Mouse (Mus musculus) stomach, embryonic 15.5 days (tissue): ENCODE measurements around the gene Fxyd5. TPM values are rescaled to one million over a fixed set of nuclear protein-coding genes. Genes with fewer than 3 reads are reported as not detected.
A peak's percentile ranks its signal among the peaks of the same experiment; 100 is the strongest.

Source experiments
- ATAC-seq: fragments of 200-750 bp; cut with Nextera tagmentation; 2 replicates; pipeline ENCODE4 v1.8.0; 2017; ENCODE audit warnings: low read depth, moderate number of reproducible peaks, moderate TSS enrichment; ENCODE audit not compliant: insufficient read depth, low FRiP score
- H3K27ac ChIP-seq: fragments of 300-500 bp; sonication (generic); 2 replicates; pipeline ENCODE4 v1.5.1; 2015; ENCODE audit warnings: mild to moderate bottlenecking, inconsistent platforms
- H3K27me3 ChIP-seq: fragments of 300-500 bp; sonication (generic); replicated peaks from 2 replicates; pipeline ENCODE4 v1.6.1; 2015; ENCODE audit warnings: inconsistent platforms
- H3K36me3 ChIP-seq: fragments of 300-500 bp; sonication (generic); 2 replicates; pipeline ENCODE4 v1.6.1; 2015; ENCODE audit warnings: inconsistent platforms
- H3K4me1 ChIP-seq: fragments of 300-500 bp; sonication (generic); 2 replicates; pipeline ENCODE4 v1.6.1; 2015; ENCODE audit warnings: inconsistent platforms
- H3K4me2 ChIP-seq: fragments of 300-500 bp; sonication (generic); 2 replicates; pipeline ENCODE4 v1.6.1; 2015; ENCODE audit warnings: mild to moderate bottlenecking, inconsistent platforms
- H3K4me3 ChIP-seq: fragments of 300-500 bp; sonication (generic); replicated peaks from 2 replicates; pipeline ENCODE4 v1.5.1; 2015; ENCODE audit warnings: inconsistent platforms
- H3K9ac ChIP-seq: fragments of 300-500 bp; sonication (generic); 2 replicates; pipeline ENCODE4 v1.6.1; 2015; ENCODE audit warnings: inconsistent platforms
- H3K9me3 ChIP-seq: fragments of 300-500 bp; sonication (generic); 2 replicates; pipeline ENCODE4 v1.6.1; 2016; ENCODE audit warnings: inconsistent platforms
- WGBS: fragments of 180-500 bp; shearing (Covaris S2); methylation state at CpG from one replicate; pipeline ENCODE4 v1.1.7; 2015; 5-methylcytosine and 5-hydroxymethylcytosine counted together
- polyA plus RNA-seq: library from polyadenylated mRNA; unstranded; fragments of >200 nt; fragmentation: Nextera tagmentation; extraction: Ambion mirVana; gene quantifications from 2 replicates; pipeline ENCODE4 v1.2.1, GENCODE M21; 2015

Fxyd5 gene
- polyA plus RNA-seq, 1 experiment from 2014 or later = 27.1 TPM

DNA sequence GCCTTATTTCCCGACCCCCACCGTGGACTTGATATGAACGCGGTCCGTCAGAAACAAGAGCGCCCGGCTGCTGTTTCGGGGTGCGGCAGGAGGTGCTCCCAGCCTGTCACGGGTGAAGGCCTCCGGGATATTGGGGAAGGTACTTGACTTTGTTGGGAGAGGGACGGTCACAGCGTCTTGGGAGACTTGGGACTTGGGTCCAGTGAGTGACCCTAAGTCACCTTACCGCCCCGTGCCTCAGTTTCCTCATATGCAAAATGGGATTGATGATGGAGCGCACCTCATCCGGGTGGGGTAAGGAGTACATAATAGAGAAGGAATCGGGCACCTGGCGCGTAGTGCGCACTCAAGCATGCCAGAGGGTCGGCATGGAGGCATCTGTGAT is 10.0 kb upstream of the Fxyd5 start:
- Histone ChIP-seq H3K36me3 (no peaks in the 10 kb centered on the region), H3K9ac (no peak overlapping the region), H3K9me3 (no peaks in the 10 kb centered on the region), H3K4me3 (no peak overlapping the region; the same call in 1 of the 2 replicates), H3K4me2 (peak overlapping the region; percentile 36), H3K27me3 (peaks cover 32% of the 10 kb centered on the region), H3K27ac (no peak overlapping the region), H3K4me1 (peaks cover 56% of the 10 kb centered on the region)
- ATAC-seq = no peak
- WGBS = 7% methylated on average over 22 of the region's 22 CpGs

DNA sequence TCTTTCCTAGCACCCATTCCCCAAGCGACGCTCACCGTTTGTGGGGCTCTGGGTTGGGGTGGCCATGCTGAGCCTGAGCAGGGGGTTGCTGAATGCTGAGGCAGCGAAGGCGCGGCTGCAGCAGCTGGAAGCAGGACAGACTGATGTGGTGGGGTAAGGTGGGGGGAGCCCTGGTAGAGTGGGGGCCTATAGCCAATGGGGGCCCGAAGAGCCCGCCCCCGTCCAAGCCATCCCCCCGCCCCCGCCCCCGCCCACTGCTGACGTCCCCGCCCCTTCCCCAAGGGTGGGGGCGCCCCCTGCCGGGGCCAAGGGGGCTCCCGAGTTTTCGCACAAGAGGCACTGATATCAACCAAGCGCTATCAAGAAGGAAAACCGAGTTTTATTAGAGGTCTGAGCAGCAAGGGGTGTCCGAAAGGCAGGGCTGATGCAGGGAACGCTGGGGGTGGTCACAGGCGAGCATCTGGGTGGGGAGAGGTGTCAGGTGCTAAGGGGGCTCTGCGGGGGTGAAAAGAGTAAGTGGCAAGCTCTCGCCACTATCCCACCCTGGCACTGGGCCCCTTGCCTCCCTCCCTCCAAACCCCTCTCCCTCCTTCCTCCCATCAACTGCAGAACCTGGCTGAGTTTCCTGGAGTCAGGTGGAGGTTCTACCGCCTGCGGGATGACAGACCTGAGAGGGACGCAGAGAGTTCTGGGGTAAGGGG is 9.2 kb upstream of the Fxyd5 start, which contains the start of gene Fxyd7:
Fxyd7 (minus strand) TSS at position 147 of the 701 bp plus-strand sequence.
- Histone ChIP-seq H3K27ac (no peak within 1 kb of the TSS), H3K27me3 (peaks cover 32% of the 10 kb centered on the region), H3K9me3 (no peaks in the 10 kb centered on the region), H3K4me3 (peak within 1 kb of the TSS; percentile 27), H3K4me1 (peaks cover 56% of the 10 kb centered on the region), H3K36me3 (no peaks in the 10 kb centered on the region), H3K4me2 (peak within 1 kb of the TSS; percentile 44), H3K9ac (no peak within 1 kb of the TSS)
- WGBS = 3% methylated on average over 24 of the region's 28 CpGs
- no peak for ATAC-seq

DNA sequence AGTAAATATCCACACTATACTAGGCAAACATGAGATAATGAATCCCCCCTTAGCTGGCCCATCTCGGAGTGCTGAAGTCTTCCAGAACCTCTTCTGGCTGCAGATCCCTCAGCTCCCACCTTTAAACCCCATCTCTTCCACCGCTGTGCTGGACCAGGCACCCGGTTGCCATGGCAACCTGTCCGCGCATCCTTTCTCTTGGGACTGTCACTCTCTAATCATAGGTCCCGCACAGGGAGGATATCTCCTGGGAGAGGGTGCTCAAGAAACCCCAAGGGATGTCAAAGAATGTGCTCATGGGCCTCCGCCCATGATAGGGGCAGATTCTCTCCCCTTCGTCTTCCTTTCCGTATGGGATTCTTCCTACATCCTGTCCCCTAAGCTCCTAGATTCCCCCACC is 8.6 kb upstream of the Fxyd5 start:
- Histone ChIP-seq H3K36me3 (no peaks in the 10 kb centered on the region), H3K9ac (no peak overlapping the region), H3K27ac (no peak overlapping the region), H3K4me2 (peak overlapping the region; percentile 44), H3K4me3 (peak overlapping the region; percentile 27), H3K9me3 (no peaks in the 10 kb centered on the region), H3K27me3 (peaks cover 32% of the 10 kb centered on the region), H3K4me1 (peaks cover 56% of the 10 kb centered on the region)
- 2% methylated on average over 9 of the region's 9 CpGs for WGBS
- ATAC-seq = no peak

DNA sequence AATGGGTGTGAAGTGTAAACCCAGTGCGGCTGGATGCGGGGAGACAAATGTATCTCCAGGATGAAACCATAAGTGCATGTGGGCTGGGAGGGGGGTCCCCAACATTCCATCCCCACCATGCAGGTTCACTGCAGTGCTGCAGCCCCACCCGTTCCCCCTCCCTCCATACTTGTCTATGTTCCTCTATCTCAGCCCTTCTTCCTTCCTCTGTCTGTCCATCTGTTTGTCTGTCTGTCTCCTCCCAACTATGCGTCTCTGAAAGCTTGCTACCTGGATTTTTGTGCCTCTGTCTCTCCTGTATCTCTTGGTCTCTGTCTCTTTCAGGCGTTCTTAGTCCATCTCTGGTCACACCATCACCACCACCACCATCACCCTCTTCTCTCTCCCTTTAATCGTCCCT is 8.2 kb upstream of the Fxyd5 start:
- 3% methylated on average over 6 of the region's 6 CpGs for WGBS
- Histone ChIP-seq H3K27ac (no peak overlapping the region), H3K36me3 (no peaks in the 10 kb centered on the region), H3K9me3 (no peaks in the 10 kb centered on the region), H3K4me1 (peaks cover 56% of the 10 kb centered on the region), H3K4me3 (peak overlapping the region; percentile 27), H3K9ac (no peak overlapping the region), H3K4me2 (peak overlapping the region; percentile 44), H3K27me3 (peaks cover 32% of the 10 kb centered on the region)
- no peak for ATAC-seq

DNA sequence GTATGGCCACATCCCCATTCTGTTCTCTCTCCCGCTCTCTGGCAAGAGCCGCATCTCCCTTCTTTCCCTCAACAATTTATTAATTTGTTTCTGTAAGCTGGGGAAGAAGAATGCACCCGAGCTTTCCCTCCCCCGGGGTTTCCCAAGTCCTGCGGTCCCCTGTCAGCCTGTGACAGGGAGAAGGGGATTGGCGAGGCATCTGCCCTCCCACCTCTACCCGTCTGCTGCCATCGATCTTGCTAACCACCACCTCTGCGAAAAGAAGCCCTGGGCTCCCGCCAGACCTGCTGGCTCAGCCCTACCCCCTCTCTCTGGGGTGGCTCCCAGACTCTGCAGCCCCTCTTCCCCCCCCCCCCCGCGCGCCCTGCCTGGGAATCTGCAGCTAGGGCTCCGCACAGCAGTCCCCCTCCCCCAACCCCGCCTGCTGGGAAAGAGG is 7.6 kb upstream of the Fxyd5 start:
- Histone ChIP-seq H3K27me3 (peaks cover 32% of the 10 kb centered on the region), H3K4me2 (peak overlapping the region; percentile 44), H3K9me3 (no peaks in the 10 kb centered on the region), H3K9ac (no peak overlapping the region), H3K4me1 (peaks cover 50% of the 10 kb centered on the region), H3K36me3 (no peaks in the 10 kb centered on the region), H3K27ac (no peak overlapping the region), H3K4me3 (peak overlapping the region; percentile 27)
- 0 out of 2 replicates have a peak, but pooled peaks have one; percentile 12 for ATAC-seq
- WGBS = under 1% methylated on average over 13 of the region's 15 CpGs

DNA sequence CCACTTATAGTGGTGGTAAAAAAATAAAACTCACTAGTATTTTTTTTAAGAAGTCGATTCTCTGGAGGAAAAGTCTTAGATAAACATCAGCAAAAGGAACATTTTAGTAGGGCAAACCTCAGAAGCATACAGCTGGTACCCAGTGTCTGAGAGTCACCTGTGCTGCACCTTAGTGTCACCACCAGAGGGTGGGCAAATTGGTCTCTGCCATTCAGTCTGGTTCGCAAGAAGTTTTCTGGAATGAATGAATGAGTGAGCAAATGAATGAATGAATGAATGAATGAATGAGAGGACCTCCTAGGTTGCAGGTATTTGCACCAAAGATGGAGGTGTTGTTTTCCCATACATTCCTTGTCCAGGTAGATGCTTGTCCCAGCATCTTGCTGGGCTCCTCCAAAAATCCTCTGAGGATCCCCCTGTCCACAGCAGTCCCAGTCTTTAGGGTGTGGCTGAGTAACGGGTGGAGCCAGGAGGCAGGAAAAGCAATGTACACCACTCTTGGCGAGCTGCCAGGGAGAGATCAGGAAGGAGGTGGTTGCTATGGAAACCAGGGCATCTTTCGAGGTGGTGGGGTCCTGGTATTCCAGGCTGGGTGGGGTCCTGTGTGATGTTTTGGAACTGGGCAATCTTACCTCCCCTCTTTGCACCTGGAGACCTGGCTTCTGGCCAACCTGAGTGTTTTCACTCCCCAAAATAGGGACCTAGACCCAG is 7.0 kb upstream of the Fxyd5 start:
- H3K27ac ChIP-seq = no peak overlapping the region
- WGBS = 19% methylated on average over 5 of the region's 5 CpGs
- H3K9ac ChIP-seq = no peak overlapping the region
- H3K4me2 ChIP-seq = peak overlapping the region; percentile 44
- no peaks in the 10 kb centered on the region for H3K9me3 ChIP-seq
- ATAC-seq = no peak
- peaks cover 32% of the 10 kb centered on the region for H3K27me3 ChIP-seq
- 0 out of 2 replicates have a peak overlapping the region, but pooled peaks have one; percentile 27 for H3K4me3 ChIP-seq
- H3K4me1 ChIP-seq = peaks cover 46% of the 10 kb centered on the region
- H3K36me3 ChIP-seq = no peaks in the 10 kb centered on the region

DNA sequence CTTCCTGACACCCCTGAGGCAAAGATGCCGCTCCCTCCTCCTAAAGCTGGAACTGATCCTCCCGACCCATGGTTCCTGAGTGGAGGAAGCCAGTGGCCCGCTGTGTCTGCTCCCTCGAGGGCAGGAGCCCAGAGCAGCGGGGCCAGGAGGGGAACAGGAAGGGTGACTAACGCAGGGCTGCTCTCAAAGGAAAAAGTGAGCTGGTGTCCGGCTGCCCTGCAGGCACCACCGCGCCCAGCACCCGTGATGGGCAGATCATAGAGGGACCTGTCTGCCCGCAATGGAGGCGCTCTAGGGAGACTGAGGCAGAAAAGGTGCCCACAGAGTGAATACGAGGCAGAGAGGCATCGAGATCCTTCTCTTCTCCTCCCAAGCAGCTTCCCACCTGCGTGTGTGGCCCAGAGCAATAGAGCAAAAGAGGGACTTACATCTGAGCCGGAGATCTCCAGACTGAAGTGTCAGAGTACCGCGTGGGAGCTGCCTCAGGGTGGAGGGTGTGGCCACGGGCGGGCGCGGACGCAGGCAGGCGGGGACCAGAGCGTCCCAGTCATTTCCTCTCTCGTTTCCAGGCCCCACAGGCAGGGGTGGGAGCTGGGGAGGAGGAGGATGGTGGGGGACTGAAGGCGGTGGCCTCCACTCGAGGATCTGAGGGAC is 492 bp downstream of the Fxyd5 start:
- Histone ChIP-seq H3K4me3 (peak overlapping the region; percentile 30), H3K27ac (0 out of 2 replicates have a peak overlapping the region, but pooled peaks have one; percentile 2), H3K4me2 (peak overlapping the region; percentile 62), H3K9ac (no peak overlapping the region), H3K9me3 (no peaks in the 10 kb centered on the region), H3K4me1 (peaks cover 12% of the 10 kb centered on the region; the same call in 1 of the 2 replicates), H3K27me3 (peaks cover 16% of the 10 kb centered on the region; the same call in 1 of the 2 replicates), H3K36me3 (no peaks in the 10 kb centered on the region)
- WGBS = 5% methylated on average over 28 of the region's 28 CpGs
- ATAC-seq = no peak

DNA sequence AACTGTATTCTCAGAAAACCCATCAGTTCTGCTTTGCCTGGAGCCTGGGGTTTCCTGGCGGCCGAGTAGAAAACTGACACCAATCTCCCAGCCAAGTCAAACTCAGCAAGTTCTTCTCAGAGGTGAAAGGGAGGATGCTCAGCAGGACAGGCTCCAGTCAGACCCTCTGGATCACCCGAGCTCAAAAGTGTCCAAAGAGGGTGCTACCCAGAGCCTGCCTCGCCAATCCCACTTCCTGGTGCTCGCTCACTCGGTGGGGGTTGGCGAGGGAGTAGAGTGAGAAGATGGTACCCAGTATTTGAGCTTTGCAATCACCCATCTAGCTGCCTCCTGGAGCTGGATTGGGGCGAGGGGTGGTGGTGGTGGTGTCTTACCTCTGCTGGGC is 1.3 kb downstream of the Fxyd5 start:
- Histone ChIP-seq H3K4me1 (peaks cover 12% of the 10 kb centered on the region; the same call in 1 of the 2 replicates), H3K9me3 (no peaks in the 10 kb centered on the region), H3K27me3 (peaks cover 16% of the 10 kb centered on the region; the same call in 1 of the 2 replicates), H3K4me3 (peak overlapping the region; percentile 30; the same call in 1 of the 2 replicates), H3K4me2 (peak overlapping the region; percentile 8; the same call in 1 of the 2 replicates), H3K36me3 (no peaks in the 10 kb centered on the region), H3K27ac (no peak overlapping the region), H3K9ac (no peak overlapping the region)
- ATAC-seq = no peak
- WGBS = 43% methylated on average over 8 of the region's 8 CpGs

DNA sequence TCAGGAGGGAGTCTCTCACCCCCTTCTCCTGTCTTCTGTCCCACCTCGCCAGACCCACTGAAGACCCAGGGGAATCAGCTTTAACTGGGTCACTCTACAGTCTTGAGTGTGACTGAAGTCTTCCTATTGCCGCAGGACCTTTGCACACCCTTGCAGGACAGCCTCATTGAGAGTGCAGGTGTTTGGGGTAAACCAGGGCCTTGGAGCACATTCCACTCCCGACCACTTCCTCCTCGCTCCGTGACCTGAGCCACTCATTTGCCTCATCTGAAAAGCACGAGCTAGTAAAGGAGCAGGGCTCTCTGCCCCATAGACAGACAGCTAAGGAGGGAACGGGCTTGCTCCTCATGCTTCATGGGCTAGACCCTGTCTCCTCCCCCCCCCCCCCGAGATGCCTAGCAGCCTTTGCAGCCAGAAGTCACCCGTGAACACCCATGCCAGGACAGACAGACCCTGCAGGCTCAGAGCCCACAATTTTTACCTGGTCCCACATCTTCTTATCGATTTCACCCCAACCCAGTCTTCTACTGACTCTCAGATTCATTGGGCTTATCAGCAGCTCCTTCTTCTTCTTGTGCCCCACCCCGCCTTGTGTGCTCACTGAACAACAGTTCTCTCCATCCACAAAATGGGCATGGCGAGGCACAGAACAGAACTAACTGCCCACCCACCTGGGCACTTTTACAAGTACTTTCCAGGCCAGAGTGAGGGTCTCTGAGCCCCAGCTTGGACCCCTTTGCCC is 1.8 kb downstream of the Fxyd5 start:
- 70% methylated on average over 12 of the region's 12 CpGs for WGBS
- H3K9me3 ChIP-seq = no peaks in the 10 kb centered on the region
- ATAC-seq = no peak

DNA sequence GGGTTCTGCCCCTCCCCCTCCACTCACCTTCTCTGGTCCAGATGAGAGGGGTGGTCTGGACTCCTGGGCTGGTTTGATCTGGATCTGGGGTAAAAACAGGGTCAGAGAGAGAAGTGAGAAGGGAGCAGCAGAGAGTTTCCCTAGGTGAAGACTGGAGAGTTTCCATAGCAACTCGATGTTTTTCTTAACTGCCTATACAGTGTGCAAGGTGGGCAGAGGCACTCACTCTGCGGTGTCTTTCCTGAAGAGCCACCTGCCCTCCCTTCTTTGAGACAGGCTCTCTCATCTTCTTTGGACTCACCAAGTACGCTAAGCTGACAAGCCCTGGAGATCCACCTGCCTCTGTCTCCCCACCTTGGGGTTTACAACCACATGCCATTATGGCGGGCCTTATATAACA is 3.3 kb downstream of the Fxyd5 start:
- Histone ChIP-seq H3K9me3 (no peaks in the 10 kb centered on the region), H3K36me3 (no peaks in the 10 kb centered on the region), H3K9ac (no peak overlapping the region), H3K4me2 (no peak overlapping the region), H3K4me1 (peaks cover 12% of the 10 kb centered on the region; the same call in 1 of the 2 replicates), H3K4me3 (no peak overlapping the region), H3K27ac (no peak overlapping the region), H3K27me3 (peaks cover 16% of the 10 kb centered on the region; the same call in 1 of the 2 replicates)
- 84% methylated on average over 4 of the region's 4 CpGs for WGBS
- ATAC-seq = no peak

More for the DNA sequence above, 1.8 kb downstream of the Fxyd5 start:
- peaks cover 16% of the 10 kb centered on the region; the same call in 1 of the 2 replicates for H3K27me3 ChIP-seq
- no peaks in the 10 kb centered on the region for H3K36me3 ChIP-seq
- no peak overlapping the region for H3K9ac ChIP-seq
- H3K27ac ChIP-seq = no peak overlapping the region
- peaks cover 12% of the 10 kb centered on the region; the same call in 1 of the 2 replicates for H3K4me1 ChIP-seq
- no peak overlapping the region for H3K4me3 ChIP-seq
- peak overlapping the region; percentile 8; the same call in 1 of the 2 replicates for H3K4me2 ChIP-seq

DNA sequence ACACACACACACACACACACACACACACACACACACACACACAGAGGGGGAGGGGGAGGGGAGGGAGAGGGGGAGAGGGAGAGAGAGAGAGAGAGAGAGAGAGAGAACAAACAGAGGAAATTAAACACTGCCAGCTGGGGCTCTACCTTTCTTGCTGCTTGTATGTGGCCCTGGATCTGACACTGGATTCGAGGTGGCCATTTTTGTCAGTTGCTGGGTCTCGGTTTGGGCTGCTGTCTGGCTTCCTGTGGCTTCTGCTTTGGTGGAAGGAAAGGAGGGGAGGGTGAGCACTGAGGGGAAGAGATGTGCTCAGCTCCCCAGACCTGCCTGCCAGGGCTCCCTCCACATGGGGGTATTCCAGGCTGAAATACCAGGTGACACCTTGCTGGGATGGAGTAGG is 4.6 kb downstream of the Fxyd5 start:
- Histone ChIP-seq H3K4me2 (no peak overlapping the region), H3K27me3 (peaks cover 14% of the 10 kb centered on the region; the same call in 1 of the 2 replicates), H3K4me1 (peaks cover 10% of the 10 kb centered on the region; the same call in 1 of the 2 replicates), H3K27ac (no peak overlapping the region), H3K9me3 (no peaks in the 10 kb centered on the region), H3K9ac (no peak overlapping the region), H3K36me3 (no peaks in the 10 kb centered on the region), H3K4me3 (no peak overlapping the region)
- 60% methylated on average over 2 of the region's 2 CpGs for WGBS
- no peak for ATAC-seq
